Mouse (Mus musculus) stomach, postnatal 0 days (tissue): ENCODE measurements around the gene Acbd6.

ENCODE experiments used
- CTCF ChIP-seq: IDR thresholded peaks from 2 replicates; pipeline ENCODE4 v1.5.1; 2016; ENCODE audit warnings: antibody characterized with exemption, low read depth, mild to moderate bottlenecking, moderate library complexity
- EP300 ChIP-seq: optimal IDR thresholded peaks from 2 replicates; pipeline ENCODE3; 2016; ENCODE audit warnings: antibody characterized with exemption

DNA sequence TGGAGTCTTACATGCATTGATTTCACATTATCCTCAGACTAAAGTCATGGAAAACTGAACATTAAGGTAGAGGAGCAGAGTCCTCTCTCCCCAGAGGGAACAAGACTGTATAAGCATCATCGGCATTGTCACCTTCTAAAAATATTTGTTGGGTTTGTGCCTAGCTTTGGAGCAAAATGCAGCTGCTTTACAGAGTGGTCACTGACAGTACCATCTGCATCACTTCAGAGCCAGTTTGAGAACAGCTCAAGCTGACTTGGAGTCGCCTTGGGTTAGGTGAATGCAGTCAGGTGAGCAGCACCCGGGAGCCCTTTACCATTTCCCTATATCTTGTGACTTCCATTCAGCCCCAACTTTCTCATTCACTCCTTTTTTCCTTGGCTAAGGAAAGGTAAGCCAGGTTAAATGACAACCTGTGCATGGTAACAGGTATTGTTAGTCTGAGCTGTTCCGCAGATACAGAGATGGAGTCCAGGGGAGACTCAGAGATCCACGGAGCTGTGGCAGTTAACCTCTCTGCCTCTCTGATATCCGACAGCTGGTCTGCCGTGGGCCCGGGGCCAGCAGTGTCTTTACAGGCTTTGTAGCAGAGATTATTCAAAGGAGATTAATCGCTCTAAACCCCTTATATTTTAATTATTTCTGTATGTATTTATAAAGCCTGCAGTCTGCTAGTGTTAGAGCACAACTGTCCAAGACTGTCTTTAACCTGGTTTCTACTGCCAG, 92.4 kb downstream of the Acbd6 start:
- no peak for TF ChIP-seq CTCF
- TF ChIP-seq EP300 = no peak
